Mouse (Mus musculus): ENCODE measurements around the gene Nek6. TPM values are rescaled to one million over a fixed set of nuclear protein-coding genes. Genes with fewer than 3 reads are reported as not detected.

Gene Nek6
- polyA plus RNA-seq, 2 experiments, result 77.2 to 123 TPM

DNA sequence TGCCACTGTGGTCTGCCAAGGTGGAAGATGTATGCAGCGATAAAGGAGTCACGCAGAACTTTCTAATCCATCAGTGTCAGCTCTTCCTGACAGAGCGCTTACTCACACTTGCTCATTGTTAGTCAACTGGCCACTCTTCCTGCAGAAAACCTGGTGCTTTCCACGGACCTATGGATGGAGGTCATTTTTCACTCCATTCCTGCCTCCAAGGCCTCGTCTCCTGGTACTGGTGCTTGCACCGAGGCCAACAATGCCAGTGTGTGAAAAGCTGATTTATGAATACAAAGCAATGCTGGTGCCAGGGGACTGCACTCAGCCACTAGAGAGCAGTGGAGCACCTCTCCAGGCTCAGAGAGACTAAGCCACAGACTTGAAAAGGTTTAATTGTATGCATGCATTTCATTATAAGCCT lies 110.2 kb downstream of the Nek6 start:
- Histone ChIP-seq H3K27ac (replicated peaks; ENCODE audit: low read depth, low read length) (no peak overlapping the region), H3K27me3 (ENCODE audit: control insufficient read depth, insufficient read depth, low read length) (no peaks in the 10 kb centered on the region), H3K4me1 (ENCODE audit: control insufficient read depth, insufficient read depth, low read length) (no peaks in the 10 kb centered on the region), H3K9me3 (ENCODE audit: control insufficient read depth, low read length) (no peaks in the 10 kb centered on the region), H3K4me3 (replicated peaks; ENCODE audit: low read length) (no peak overlapping the region), H3K36me3 (ENCODE audit: control insufficient read depth, insufficient read depth, low read length) (peaks cover 52% of the 10 kb centered on the region), H3K4me2 (replicated peaks; ENCODE audit: low read depth, low read length, severe bottlenecking) (no peak overlapping the region), H3K9ac (ENCODE audit: low read depth, low read length, severe bottlenecking) (no peak overlapping the region)
- no peak for ATAC-seq (ENCODE audit: low FRiP score, low read depth)
- WGBS, result 80% methylated on average over 6 of the region's 6 CpGs
- DNase-seq (ENCODE audit: low spot score), result no peak
- TF ChIP-seq POLR2A (IDR thresholded peaks at IDR 0.05; ENCODE audit: borderline replicate concordance, extremely low read depth, insufficient read depth, insufficient read length), result no peak

DNA sequence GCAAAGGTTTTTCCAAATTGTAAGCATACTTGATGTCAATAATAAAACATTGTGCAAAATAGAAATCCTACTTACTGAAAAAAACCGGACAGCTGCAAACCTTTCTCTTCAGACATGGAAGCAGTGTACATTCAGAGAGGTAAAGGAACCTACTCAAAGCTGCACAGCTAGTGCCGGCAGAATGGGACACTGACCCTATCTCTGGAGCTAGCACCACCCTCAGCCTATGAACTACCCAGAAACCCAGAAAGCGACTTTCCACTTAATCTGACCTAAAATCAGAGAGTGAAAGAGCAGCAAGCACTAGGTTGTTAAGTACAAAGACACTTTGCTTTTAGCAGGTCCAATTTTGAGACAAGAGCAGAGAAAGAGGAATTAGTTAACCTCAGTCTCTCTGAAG lies 112.0 kb downstream of the Nek6 start:
- H3K4me2 ChIP-seq (replicated peaks; ENCODE audit: low read depth, low read length, severe bottlenecking), result no peak overlapping the region
- H3K27ac ChIP-seq (replicated peaks; ENCODE audit: low read depth, low read length), result no peak overlapping the region
- peaks cover 58% of the 10 kb centered on the region for H3K36me3 ChIP-seq (ENCODE audit: control insufficient read depth, insufficient read depth, low read length)
- TF ChIP-seq POLR2A (IDR thresholded peaks at IDR 0.05; ENCODE audit: borderline replicate concordance, extremely low read depth, insufficient read depth, insufficient read length), result no peak
- H3K9ac ChIP-seq (ENCODE audit: low read depth, low read length, severe bottlenecking), result no peak overlapping the region
- WGBS, result 82% methylated on average over 3 of the region's 3 CpGs
- no peaks in the 10 kb centered on the region for H3K27me3 ChIP-seq (ENCODE audit: control insufficient read depth, insufficient read depth, low read length)
- H3K9me3 ChIP-seq (ENCODE audit: control insufficient read depth, low read length), result no peaks in the 10 kb centered on the region
- ATAC-seq (ENCODE audit: low FRiP score, low read depth) (no peak), DNase-seq (ENCODE audit: low spot score) (no peak)
- H3K4me3 ChIP-seq (replicated peaks; ENCODE audit: low read length), result no peak overlapping the region
- H3K4me1 ChIP-seq (ENCODE audit: control insufficient read depth, insufficient read depth, low read length), result no peaks in the 10 kb centered on the region

DNA sequence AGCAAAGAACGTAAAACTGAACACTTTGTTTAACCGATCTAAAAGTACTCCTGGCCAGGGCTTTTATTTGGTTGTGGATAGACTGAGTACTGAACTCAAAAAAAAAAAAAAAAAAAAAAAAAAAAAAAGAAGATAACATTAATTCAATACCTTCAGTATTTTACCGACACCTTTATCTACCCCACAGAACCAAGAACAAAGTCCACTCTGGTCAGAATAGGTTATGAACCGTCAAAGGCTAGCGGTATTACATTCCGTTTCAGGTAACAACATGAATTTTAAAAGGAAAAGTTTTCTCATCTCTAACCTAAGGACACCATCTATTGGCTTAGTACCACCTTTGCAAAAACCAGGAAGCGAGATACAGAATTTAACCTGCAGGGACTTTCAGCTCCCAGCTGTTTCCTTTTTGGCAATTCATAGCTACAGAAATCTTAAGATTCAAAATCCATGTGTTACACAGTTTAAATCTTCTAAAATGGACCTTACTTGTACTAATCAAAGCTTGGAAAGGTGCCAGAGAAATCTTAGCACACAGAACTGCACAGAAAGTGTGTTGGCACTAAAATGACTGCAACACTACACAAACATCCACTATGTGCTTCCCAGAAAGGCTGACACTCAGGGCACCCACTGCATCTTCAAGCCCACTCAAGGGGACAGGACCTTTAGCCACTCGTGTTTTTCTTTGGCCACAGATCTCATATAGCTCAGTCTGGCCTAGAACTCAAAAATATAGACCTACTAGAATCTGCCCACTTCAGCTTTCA lies 112.6 kb downstream of the Nek6 start:
- Histone ChIP-seq H3K27me3 (ENCODE audit: control insufficient read depth, insufficient read depth, low read length) (no peaks in the 10 kb centered on the region), H3K4me1 (ENCODE audit: control insufficient read depth, insufficient read depth, low read length) (no peaks in the 10 kb centered on the region), H3K4me2 (replicated peaks; ENCODE audit: low read depth, low read length, severe bottlenecking) (no peak overlapping the region), H3K9me3 (ENCODE audit: control insufficient read depth, low read length) (no peaks in the 10 kb centered on the region), H3K9ac (ENCODE audit: low read depth, low read length, severe bottlenecking) (no peak overlapping the region), H3K27ac (replicated peaks; ENCODE audit: low read depth, low read length) (no peak overlapping the region), H3K4me3 (replicated peaks; ENCODE audit: low read length) (no peak overlapping the region), H3K36me3 (ENCODE audit: control insufficient read depth, insufficient read depth, low read length) (peaks cover 63% of the 10 kb centered on the region)
- ATAC-seq (ENCODE audit: low FRiP score, low read depth), result no peak
- no peak for TF ChIP-seq POLR2A (IDR thresholded peaks at IDR 0.05; ENCODE audit: borderline replicate concordance, extremely low read depth, insufficient read depth, insufficient read length)
- 88% methylated on average over 8 of the region's 8 CpGs for WGBS
- no peak for DNase-seq (ENCODE audit: low spot score)

DNA sequence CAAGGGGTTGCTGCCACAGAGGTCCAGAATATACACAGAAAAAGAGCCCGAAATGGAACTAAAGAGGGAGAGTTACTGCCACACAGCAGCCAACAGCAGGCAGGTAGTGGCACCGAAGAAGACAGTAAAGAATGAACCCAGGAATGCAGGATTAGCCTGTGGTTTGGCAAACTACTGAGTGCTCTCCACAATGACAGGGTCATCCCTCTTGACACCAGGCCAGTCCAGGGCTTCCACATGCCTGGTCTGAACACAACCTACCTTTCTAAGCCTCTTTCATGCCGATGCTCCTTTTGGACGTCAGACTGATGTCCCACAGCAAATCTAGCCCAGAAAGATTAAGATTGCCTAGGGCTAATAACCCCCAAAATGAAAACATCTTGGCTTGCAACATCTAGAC lies 117.4 kb downstream of the Nek6 start:
- 92% methylated on average over 4 of the region's 4 CpGs for WGBS
- H3K4me1 ChIP-seq (ENCODE audit: control insufficient read depth, insufficient read depth, low read length), result no peaks in the 10 kb centered on the region
- H3K27ac ChIP-seq (replicated peaks; ENCODE audit: low read depth, low read length), result no peak overlapping the region
- H3K9me3 ChIP-seq (ENCODE audit: control insufficient read depth, low read length), result no peaks in the 10 kb centered on the region
- H3K4me3 ChIP-seq (replicated peaks; ENCODE audit: low read length), result no peak overlapping the region
- TF ChIP-seq POLR2A (IDR thresholded peaks at IDR 0.05; ENCODE audit: borderline replicate concordance, extremely low read depth, insufficient read depth, insufficient read length), result no peak
- DNase-seq (ENCODE audit: low spot score), result no peak
- no peaks in the 10 kb centered on the region for H3K27me3 ChIP-seq (ENCODE audit: control insufficient read depth, insufficient read depth, low read length)
- no peak overlapping the region for H3K9ac ChIP-seq (ENCODE audit: low read depth, low read length, severe bottlenecking)
- ATAC-seq (ENCODE audit: low FRiP score, low read depth), result no peak
- H3K4me2 ChIP-seq (replicated peaks; ENCODE audit: low read depth, low read length, severe bottlenecking), result no peak overlapping the region
- H3K36me3 ChIP-seq (ENCODE audit: control insufficient read depth, insufficient read depth, low read length), result peaks cover 83% of the 10 kb centered on the region

DNA sequence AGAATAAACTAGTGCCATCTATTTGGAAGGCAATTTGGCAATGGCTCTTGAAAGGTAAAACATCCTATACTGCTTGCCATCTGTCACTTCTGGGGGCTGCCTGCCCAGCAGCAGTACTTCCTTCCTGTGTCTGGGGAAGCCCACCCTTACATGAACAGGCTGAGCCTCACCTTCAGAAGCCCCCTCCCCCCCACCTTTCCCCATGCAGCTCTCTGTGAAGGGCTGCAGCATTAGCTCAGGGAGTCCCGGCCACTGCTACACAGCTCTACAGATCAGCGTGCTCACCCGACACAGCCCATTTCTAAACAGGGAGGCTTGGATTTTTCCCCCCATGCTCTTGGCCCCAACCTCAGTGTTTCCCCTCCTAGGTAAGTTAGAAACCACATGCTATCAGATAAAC lies 118.0 kb downstream of the Nek6 start:
- WGBS, result 92% methylated on average over 3 of the region's 3 CpGs
- ATAC-seq (ENCODE audit: low FRiP score, low read depth) (no peak), DNase-seq (ENCODE audit: low spot score) (no peak)
- Histone ChIP-seq H3K27ac (replicated peaks; ENCODE audit: low read depth, low read length) (no peak overlapping the region), H3K27me3 (ENCODE audit: control insufficient read depth, insufficient read depth, low read length) (no peaks in the 10 kb centered on the region), H3K4me1 (ENCODE audit: control insufficient read depth, insufficient read depth, low read length) (no peaks in the 10 kb centered on the region), H3K36me3 (ENCODE audit: control insufficient read depth, insufficient read depth, low read length) (peaks cover 89% of the 10 kb centered on the region), H3K9ac (ENCODE audit: low read depth, low read length, severe bottlenecking) (no peak overlapping the region), H3K9me3 (ENCODE audit: control insufficient read depth, low read length) (no peaks in the 10 kb centered on the region), H3K4me2 (replicated peaks; ENCODE audit: low read depth, low read length, severe bottlenecking) (no peak overlapping the region), H3K4me3 (replicated peaks; ENCODE audit: low read length) (no peak overlapping the region)
- no peak for TF ChIP-seq POLR2A (IDR thresholded peaks at IDR 0.05; ENCODE audit: borderline replicate concordance, extremely low read depth, insufficient read depth, insufficient read length)
